Mouse (Mus musculus): ENCODE data around the gene 1700016H13Rik. TPM values are rescaled to one million over a fixed set of nuclear protein-coding genes. Genes with fewer than 3 reads are reported as not detected.

The 1700016H13Rik gene
- polyA plus RNA-seq, 1 experiment from 2014 or later = not detected

GRCm38 (mm10) chr5:103665876-103666275 is 10.1 kb upstream of the 1700016H13Rik start:
- Histone ChIP-seq H3K4me2 (no peak overlapping the region), H3K9me3 (replicated peaks) (no peaks in the 10 kb centered on the region), H3K9ac (no peak overlapping the region), H3K4me1 (no peaks in the 10 kb centered on the region), H3K27me3 (replicated peaks) (no peaks in the 10 kb centered on the region), H3K36me3 (no peaks in the 10 kb centered on the region), H3K4me3 (no peak overlapping the region), H3K27ac (no peak overlapping the region)
- no peak for ATAC-seq
- whole genome bisulfite sequencing (ENCODE audit: insufficient replicate concordance) = 58% methylated on average over 2 of the region's 2 CpGs

DNA sequence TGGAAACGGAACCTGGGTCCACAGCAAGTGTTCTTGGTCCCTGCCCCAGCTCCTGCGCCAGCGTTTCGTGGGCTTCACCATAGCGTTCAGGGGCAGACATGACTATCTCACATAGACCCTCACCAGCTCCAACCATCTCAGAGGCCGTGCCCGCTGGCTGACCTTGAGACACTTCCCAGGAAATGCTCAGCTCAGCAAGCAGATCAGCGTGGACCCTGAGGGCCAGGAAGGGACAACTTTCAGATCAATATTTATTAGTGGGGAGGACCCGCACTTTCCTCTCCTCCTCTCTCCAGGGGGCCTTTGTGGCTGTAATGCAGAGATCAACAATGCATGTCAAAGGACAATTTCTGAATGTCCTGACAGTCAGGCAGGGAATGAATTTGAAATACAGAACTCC is 9.1 kb upstream of the 1700016H13Rik start:
- Histone ChIP-seq H3K27ac (no peak overlapping the region), H3K4me2 (no peak overlapping the region), H3K27me3 (replicated peaks) (no peaks in the 10 kb centered on the region), H3K4me1 (no peaks in the 10 kb centered on the region), H3K9me3 (replicated peaks) (no peaks in the 10 kb centered on the region), H3K36me3 (no peaks in the 10 kb centered on the region), H3K4me3 (no peak overlapping the region), H3K9ac (no peak overlapping the region)
- WGBS (ENCODE audit: insufficient replicate concordance) = 69% methylated on average over 9 of the region's 9 CpGs
- no peak for ATAC-seq

GRCm38 (mm10) chr5:103659571-103659970 is 3.8 kb upstream of the 1700016H13Rik start:
- WGBS (ENCODE audit: insufficient replicate concordance) = 23% methylated on average over 3 of the region's 3 CpGs
- no peaks in the 10 kb centered on the region for H3K9me3 ChIP-seq (replicated peaks)
- no peak overlapping the region for H3K27ac ChIP-seq
- peaks cover 17% of the 10 kb centered on the region; the same call in 1 of the 2 replicates for H3K4me1 ChIP-seq
- H3K4me2 ChIP-seq = no peak overlapping the region
- H3K36me3 ChIP-seq = no peaks in the 10 kb centered on the region
- no peak overlapping the region for H3K9ac ChIP-seq
- H3K27me3 ChIP-seq (replicated peaks) = peaks cover 14% of the 10 kb centered on the region
- ATAC-seq = no peak
- no peak overlapping the region for H3K4me3 ChIP-seq

- Histone ChIP-seq H3K9me3 (replicated peaks) (no peaks in the 10 kb centered on the region), H3K27me3 (replicated peaks) (peaks cover 14% of the 10 kb centered on the region), H3K27ac (no peak overlapping the region), H3K36me3 (no peaks in the 10 kb centered on the region), H3K9ac (no peak overlapping the region), H3K4me1 (peaks cover 17% of the 10 kb centered on the region; the same call in 1 of the 2 replicates), H3K4me2 (no peak overlapping the region), H3K4me3 (no peak overlapping the region)
- no peak for ATAC-seq
- WGBS (ENCODE audit: insufficient replicate concordance) = 46% methylated on average over 5 of the region's 5 CpGs
Measured at GRCm38 (mm10) chr5:103658921-103659320, 3.1 kb upstream of the 1700016H13Rik start.

DNA sequence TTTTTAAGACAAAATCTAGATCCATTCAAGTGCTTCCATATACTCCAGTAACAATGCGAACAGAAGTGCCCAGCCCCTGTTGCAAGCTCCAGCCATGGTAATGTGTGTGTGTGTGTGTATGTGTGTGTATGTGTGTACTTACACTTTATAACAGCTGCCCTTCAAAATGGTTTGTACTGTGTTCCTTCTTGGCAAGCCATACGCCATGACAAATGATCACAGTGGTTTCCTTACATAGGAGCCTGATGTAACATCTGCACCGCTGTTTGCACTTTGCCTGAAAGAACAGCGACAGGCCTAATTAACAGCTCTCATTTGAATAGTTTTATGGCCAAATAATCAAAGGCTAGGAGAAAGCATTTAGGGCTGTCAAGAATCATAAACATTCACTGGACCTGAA is 1.0 kb downstream of the 1700016H13Rik start:
- Histone ChIP-seq H3K36me3 (no peaks in the 10 kb centered on the region), H3K27me3 (replicated peaks) (peaks cover 14% of the 10 kb centered on the region), H3K27ac (no peak overlapping the region), H3K4me1 (peaks cover 17% of the 10 kb centered on the region; the same call in 1 of the 2 replicates), H3K9me3 (replicated peaks) (no peaks in the 10 kb centered on the region), H3K4me2 (peak overlapping the region; percentile 96), H3K4me3 (peak overlapping the region; percentile 63; the same call in 1 of the 2 replicates), H3K9ac (no peak overlapping the region)
- ATAC-seq = no peak
- 71% methylated on average over 4 of the region's 4 CpGs for WGBS (ENCODE audit: insufficient replicate concordance)

DNA sequence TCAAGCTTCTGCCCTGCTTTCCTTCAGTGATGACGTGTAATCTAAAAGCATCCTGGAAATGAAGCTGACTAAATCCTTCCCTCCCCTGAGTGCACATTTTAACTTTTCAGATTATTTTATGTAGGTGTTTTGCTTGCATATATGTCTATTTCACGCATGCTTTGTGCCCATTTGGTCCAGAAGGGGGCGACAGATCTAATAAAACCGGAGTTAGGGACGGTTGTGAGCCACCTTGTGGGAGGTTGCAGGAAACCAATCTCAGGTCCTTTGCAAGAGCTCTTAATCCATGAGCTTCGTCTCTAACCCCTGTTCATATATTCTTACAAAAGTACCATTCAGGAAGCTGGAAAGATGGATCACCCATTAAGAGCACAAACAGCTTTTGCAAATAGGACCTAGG is 1.6 kb downstream of the 1700016H13Rik start:
- no peak for ATAC-seq
- H3K4me3 ChIP-seq = no peak overlapping the region
- 19% methylated on average over 6 of the region's 6 CpGs for WGBS (ENCODE audit: insufficient replicate concordance)
- no peak overlapping the region for H3K4me2 ChIP-seq
- H3K27ac ChIP-seq = no peak overlapping the region
- peaks cover 17% of the 10 kb centered on the region; the same call in 1 of the 2 replicates for H3K4me1 ChIP-seq
- no peak overlapping the region for H3K9ac ChIP-seq
- H3K27me3 ChIP-seq (replicated peaks) = peaks cover 14% of the 10 kb centered on the region
- H3K36me3 ChIP-seq = no peaks in the 10 kb centered on the region
- no peaks in the 10 kb centered on the region for H3K9me3 ChIP-seq (replicated peaks)

DNA sequence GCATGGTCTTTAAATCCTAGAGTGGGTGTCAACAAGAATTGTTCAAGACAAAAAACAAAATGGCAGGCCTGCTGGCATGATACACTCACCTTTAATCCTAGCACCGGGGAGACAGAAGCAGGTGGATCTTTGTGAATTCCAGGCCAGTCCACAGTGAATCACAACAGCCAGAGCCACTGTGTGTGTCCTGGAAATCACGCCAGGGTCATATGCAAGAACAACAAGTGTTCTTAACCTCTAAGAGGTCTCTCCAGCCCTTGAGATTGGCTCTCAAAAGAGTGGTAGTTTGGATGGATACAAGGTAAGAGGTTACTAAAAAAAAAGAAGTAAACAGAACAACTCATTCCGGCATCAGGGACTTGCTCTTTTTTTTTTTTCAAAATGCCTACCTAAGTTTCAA is 8.5 kb downstream of the 1700016H13Rik start:
- H3K9me3 ChIP-seq (replicated peaks) = no peaks in the 10 kb centered on the region
- 62% methylated on average over 3 of the region's 3 CpGs for WGBS (ENCODE audit: insufficient replicate concordance)

DNA sequence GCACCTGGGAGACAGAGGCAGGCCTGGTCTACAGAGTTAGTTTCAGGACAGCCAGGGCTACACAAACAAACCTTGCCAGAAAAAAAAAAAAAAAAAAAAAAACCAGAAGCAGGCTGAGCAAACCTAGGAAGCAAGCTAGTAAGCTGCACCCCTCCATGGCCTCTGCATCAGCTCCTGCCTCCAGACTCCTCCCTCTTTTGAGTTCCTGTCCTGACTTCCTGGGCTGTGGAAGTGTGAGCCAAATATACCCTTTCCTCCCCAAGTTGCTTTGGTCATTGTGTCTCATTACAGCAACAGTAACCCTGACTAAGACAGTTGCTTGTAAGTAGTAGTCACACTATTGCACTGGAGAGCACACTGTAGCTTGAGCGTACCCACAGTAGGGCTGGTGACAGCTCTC is 11.6 kb downstream of the 1700016H13Rik start:
- no peaks in the 10 kb centered on the region for H3K36me3 ChIP-seq
- no peak for ATAC-seq
- H3K27me3 ChIP-seq (replicated peaks) = no peaks in the 10 kb centered on the region
- no peaks in the 10 kb centered on the region for H3K4me1 ChIP-seq
- H3K9ac ChIP-seq = no peak overlapping the region
- no peak overlapping the region for H3K4me2 ChIP-seq
- no peaks in the 10 kb centered on the region for H3K9me3 ChIP-seq (replicated peaks)
- WGBS (ENCODE audit: insufficient replicate concordance) = 85% methylated on average over 1 of the region's 1 CpGs
- no peak overlapping the region for H3K27ac ChIP-seq
- H3K4me3 ChIP-seq = no peak overlapping the region

More for the DNA sequence above, 8.5 kb downstream of the 1700016H13Rik start:
- Histone ChIP-seq H3K27me3 (replicated peaks) (no peaks in the 10 kb centered on the region), H3K4me1 (no peaks in the 10 kb centered on the region), H3K4me2 (no peak overlapping the region), H3K36me3 (no peaks in the 10 kb centered on the region), H3K4me3 (no peak overlapping the region), H3K27ac (no peak overlapping the region), H3K9ac (no peak overlapping the region)
- ATAC-seq = no peak

DNA sequence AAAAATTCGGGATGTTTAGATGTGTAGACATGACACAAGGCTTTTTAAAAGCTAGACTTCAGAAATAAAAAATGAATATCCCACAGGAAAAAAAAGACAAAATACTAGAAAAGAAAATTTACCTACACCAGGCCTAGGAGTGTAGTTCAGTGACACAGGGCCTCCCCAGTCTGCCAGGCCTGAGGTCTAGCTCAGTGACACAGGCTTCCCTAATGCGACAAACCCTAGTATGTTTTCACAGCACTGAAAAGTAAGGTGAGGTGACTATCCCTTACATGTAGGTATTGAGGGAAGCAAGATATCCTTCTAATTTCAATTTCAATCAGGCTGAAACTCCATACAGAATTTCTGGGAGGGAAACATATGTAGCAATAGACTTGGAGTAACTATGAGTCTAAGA is 18.6 kb downstream of the 1700016H13Rik start:
- H3K9me3 ChIP-seq (replicated peaks) = no peaks in the 10 kb centered on the region
- H3K4me2 ChIP-seq = no peak overlapping the region
- no peaks in the 10 kb centered on the region for H3K36me3 ChIP-seq
- no peak overlapping the region for H3K27ac ChIP-seq
- H3K27me3 ChIP-seq (replicated peaks) = no peaks in the 10 kb centered on the region
- no peak overlapping the region for H3K4me3 ChIP-seq
- WGBS (ENCODE audit: insufficient replicate concordance) = 70% methylated on average over 2 of the region's 2 CpGs
- no peak for ATAC-seq
- H3K9ac ChIP-seq = no peak overlapping the region
- H3K4me1 ChIP-seq = no peaks in the 10 kb centered on the region

DNA sequence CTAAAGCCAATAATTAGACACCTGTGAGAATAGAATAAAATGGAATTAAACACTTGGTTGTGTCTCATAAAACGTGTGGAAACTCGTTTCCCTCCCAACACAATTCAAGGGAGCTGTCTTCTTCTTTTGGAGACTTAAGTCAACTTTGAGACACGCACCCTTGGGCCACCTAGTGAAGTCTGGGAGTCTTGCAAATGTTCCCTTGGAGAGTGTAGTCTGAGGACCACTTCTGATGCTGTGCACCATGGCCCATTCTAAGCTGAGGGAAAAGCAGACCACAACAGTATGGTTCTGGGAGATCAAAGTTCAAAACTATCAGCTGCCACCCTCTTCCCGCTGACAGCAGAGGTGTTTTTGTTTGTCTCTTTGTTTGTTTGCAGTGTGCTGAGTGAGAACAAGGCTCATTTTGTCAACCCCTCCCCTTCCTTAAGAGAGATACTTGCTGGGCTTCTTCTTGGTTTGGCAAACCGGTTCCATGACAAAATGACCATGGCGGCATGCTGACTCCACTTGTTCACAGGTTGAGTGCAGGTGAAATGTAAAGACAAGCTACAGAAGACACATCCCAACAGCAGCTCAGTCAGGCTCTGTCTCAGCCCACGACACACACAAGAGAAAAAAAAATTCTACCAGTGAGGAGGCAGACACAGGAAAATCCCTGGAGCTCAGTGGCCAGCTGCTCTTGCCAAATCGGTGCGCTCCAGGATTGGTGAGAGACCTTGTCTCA is 25.8 kb downstream of the 1700016H13Rik start:
- no peak overlapping the region for H3K27ac ChIP-seq
- no peak overlapping the region for H3K4me2 ChIP-seq
- H3K4me3 ChIP-seq = no peak overlapping the region

DNA sequence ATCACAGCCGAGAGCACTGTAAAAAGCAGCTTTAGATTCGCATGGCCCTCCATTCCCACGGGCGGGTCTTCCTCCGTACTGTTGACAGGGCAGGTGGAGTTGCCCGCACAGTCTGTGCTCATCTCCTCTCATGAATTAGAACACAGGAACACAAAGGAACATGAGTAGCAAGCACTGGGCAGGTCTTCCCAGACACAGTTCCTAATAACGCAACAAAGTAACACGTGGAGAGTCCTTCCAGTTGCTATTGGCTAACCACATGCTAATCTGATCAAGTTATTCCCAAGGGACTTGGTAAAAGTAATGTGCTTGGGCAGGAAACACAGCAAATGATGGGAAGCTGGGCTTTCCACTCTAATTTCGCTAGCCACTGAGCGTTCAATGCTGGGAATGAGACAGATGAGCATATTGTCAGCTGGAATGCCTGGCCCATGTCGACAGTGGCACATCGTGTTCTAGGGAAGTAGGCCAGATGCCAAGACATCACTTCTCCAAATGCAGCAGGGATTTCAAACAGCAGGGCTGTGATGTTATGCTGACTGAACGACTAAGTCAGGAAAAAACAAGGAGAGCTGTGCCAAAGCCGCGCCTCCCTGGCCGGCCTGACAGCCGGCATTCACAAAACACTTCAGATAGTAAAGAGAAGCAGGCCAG is 26.6 kb downstream of the 1700016H13Rik start, which contains the start of gene Slc10a6:
TSS of gene Slc10a6 (minus strand) at position 293 of the 654 bp plus-strand sequence.
- no peaks in the 10 kb centered on the region for H3K9me3 ChIP-seq (replicated peaks)
- 67% methylated on average over 17 of the region's 17 CpGs for WGBS (ENCODE audit: insufficient replicate concordance)
- H3K4me1 ChIP-seq = no peaks in the 10 kb centered on the region
- no peak within 1 kb of the TSS for H3K9ac ChIP-seq
- ATAC-seq = no peak
- H3K27ac ChIP-seq = no peak within 1 kb of the TSS
- no peak within 1 kb of the TSS for H3K4me2 ChIP-seq
- H3K36me3 ChIP-seq = no peaks in the 10 kb centered on the region
- H3K4me3 ChIP-seq = no peak within 1 kb of the TSS
- no peaks in the 10 kb centered on the region for H3K27me3 ChIP-seq (replicated peaks)

More for the DNA sequence above, 25.8 kb downstream of the 1700016H13Rik start:
- no peak for ATAC-seq
- Histone ChIP-seq H3K36me3 (no peaks in the 10 kb centered on the region), H3K27me3 (replicated peaks) (no peaks in the 10 kb centered on the region), H3K4me1 (no peaks in the 10 kb centered on the region), H3K9me3 (replicated peaks) (no peaks in the 10 kb centered on the region), H3K9ac (no peak overlapping the region)
- 64% methylated on average over 9 of the region's 9 CpGs for WGBS (ENCODE audit: insufficient replicate concordance)

DNA sequence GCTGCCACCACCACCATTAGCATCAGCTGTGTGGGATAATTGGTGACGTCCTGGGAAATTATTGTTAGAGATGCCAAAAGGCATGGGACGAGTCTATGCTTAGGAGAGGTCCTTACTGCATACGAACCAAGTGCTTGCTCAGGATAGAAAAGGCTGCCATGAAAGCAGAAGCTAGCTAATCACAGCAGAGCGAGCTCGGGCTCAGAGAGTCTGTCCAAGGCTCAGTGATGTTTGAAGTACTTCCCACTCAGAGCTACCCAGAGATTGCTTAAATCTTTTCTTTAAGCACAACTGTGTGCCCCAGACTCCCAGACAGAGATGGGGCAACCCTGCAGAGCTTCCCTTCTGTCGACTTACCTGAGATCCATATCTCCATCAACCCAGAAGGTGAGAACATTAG is 27.3 kb downstream of the 1700016H13Rik start:
- H3K9me3 ChIP-seq (replicated peaks) = no peaks in the 10 kb centered on the region
- no peaks in the 10 kb centered on the region for H3K4me1 ChIP-seq
- no peaks in the 10 kb centered on the region for H3K36me3 ChIP-seq
- H3K4me2 ChIP-seq = no peak overlapping the region
- no peak overlapping the region for H3K4me3 ChIP-seq
- no peak for ATAC-seq
- no peak overlapping the region for H3K27ac ChIP-seq
- 51% methylated on average over 6 of the region's 6 CpGs for WGBS (ENCODE audit: insufficient replicate concordance)
- no peaks in the 10 kb centered on the region for H3K27me3 ChIP-seq (replicated peaks)
- no peak overlapping the region for H3K9ac ChIP-seq
